Mouse (Mus musculus) hindbrain, embryonic 16.5 days (tissue): ENCODE measurements around the gene Cpne1. TPM values are rescaled to one million over a fixed set of nuclear protein-coding genes. Genes with fewer than 3 reads are reported as not detected.

ENCODE experiments used
- ATAC-seq: fragments of 200-750 bp; cut with Nextera tagmentation; 2 replicates; pipeline ENCODE4 v1.8.0; 2017; ENCODE audit warnings: moderate TSS enrichment, moderate library complexity
- H3K27ac ChIP-seq: fragments of 300-500 bp; sonication (generic); 2 replicates; pipeline ENCODE4 v1.5.1; 2014; ENCODE audit warnings: low read depth, mild to moderate bottlenecking, control low read depth, low read length, moderate library complexity
- H3K27me3 ChIP-seq: fragments of 300-500 bp; sonication (generic); replicated peaks from 2 replicates; pipeline ENCODE4 v1.6.1; 2014; ENCODE audit warnings: low read length; ENCODE audit not compliant: control insufficient read depth, insufficient read depth
- H3K36me3 ChIP-seq: fragments of 300-500 bp; sonication (generic); 2 replicates; pipeline ENCODE4 v1.6.1; 2014; ENCODE audit warnings: mild to moderate bottlenecking, low read length, moderate library complexity, mixed read lengths; ENCODE audit not compliant: control insufficient read depth, insufficient read depth
- H3K4me1 ChIP-seq: fragments of 300-500 bp; sonication (generic); 2 replicates; pipeline ENCODE4 v1.6.1; 2014; ENCODE audit warnings: low read depth, low read length; ENCODE audit not compliant: control insufficient read depth, insufficient read depth
- H3K4me2 ChIP-seq: fragments of 300-500 bp; sonication (generic); 2 replicates; pipeline ENCODE4 v1.6.1; 2014; ENCODE audit warnings: mild to moderate bottlenecking, low read length, control low read depth, moderate library complexity
- H3K4me3 ChIP-seq: fragments of 300-500 bp; sonication (generic); 2 replicates; pipeline ENCODE4 v1.5.1; 2014; ENCODE audit warnings: mild to moderate bottlenecking, low read length, control low read depth, moderate library complexity
- H3K9ac ChIP-seq: fragments of 300-500 bp; sonication (generic); 2 replicates; pipeline ENCODE4 v1.6.1; 2014; ENCODE audit warnings: low read depth, mild to moderate bottlenecking, control low read depth, low read length, moderate library complexity
- H3K9me3 ChIP-seq: fragments of 300-500 bp; sonication (generic); 2 replicates; pipeline ENCODE4 v1.6.1; 2014; ENCODE audit warnings: mild to moderate bottlenecking, low read length, moderate library complexity; ENCODE audit not compliant: control insufficient read depth
- WGBS: fragments of 180-500 bp; shearing (Covaris S2); extraction: QIAGEN DNeasy Blood & Tissue Kit; methylation state at CpG from one replicate; pipeline ENCODE4 v1.1.7; 2014; 5-methylcytosine and 5-hydroxymethylcytosine counted together
- polyA plus RNA-seq: library from polyadenylated mRNA; unstranded; fragments of >200 nt; fragmentation: Nextera tagmentation; extraction: Ambion mirVana; gene quantifications from 2 replicates; pipeline ENCODE4 v1.2.1, GENCODE M21; 2015

The Cpne1 gene
- polyA plus RNA-seq, 1 experiment from 2014 or later: 27.8 TPM

- Histone ChIP-seq H3K4me2 (no peak overlapping the region), H3K36me3 (no peaks in the 10 kb centered on the region), H3K27ac (no peak overlapping the region), H3K9ac (no peak overlapping the region), H3K4me3 (no peak overlapping the region), H3K27me3 (no peaks in the 10 kb centered on the region), H3K9me3 (no peaks in the 10 kb centered on the region), H3K4me1 (no peaks in the 10 kb centered on the region; the same call in 1 of the 2 replicates)
- 94% methylated on average over 7 of the region's 7 CpGs for WGBS
- no peak for ATAC-seq
Measured at GRCm38 (mm10) chr2:156087391-156088110, 24.2 kb downstream of the Cpne1 start.

GRCm38 (mm10) chr2:156084541-156084940 is 27.2 kb downstream of the Cpne1 start:
- WGBS: 91% methylated on average over 3 of the region's 3 CpGs
- Histone ChIP-seq H3K4me3 (no peak overlapping the region), H3K9me3 (no peaks in the 10 kb centered on the region), H3K4me2 (no peak overlapping the region), H3K4me1 (0 out of 2 replicates have a peak, but pooled peaks cover 3% of the 10 kb centered on the region), H3K27me3 (no peaks in the 10 kb centered on the region), H3K9ac (no peak overlapping the region), H3K27ac (no peak overlapping the region), H3K36me3 (no peaks in the 10 kb centered on the region)
- no peak for ATAC-seq

GRCm38 (mm10) chr2:156080391-156080790 is 31.4 kb downstream of the Cpne1 start:
- Histone ChIP-seq H3K36me3 (peaks cover 27% of the 10 kb centered on the region), H3K27ac (no peak overlapping the region)
- 78% methylated on average over 7 of the region's 7 CpGs for WGBS

GRCm38 (mm10) chr2:156079674-156080073 is 32.1 kb downstream of the Cpne1 start:
- Histone ChIP-seq H3K27ac (no peak overlapping the region), H3K36me3 (peaks cover 29% of the 10 kb centered on the region), H3K9ac (no peak overlapping the region), H3K27me3 (no peaks in the 10 kb centered on the region), H3K9me3 (no peaks in the 10 kb centered on the region), H3K4me3 (no peak overlapping the region), H3K4me1 (0 out of 2 replicates have a peak, but pooled peaks cover 3% of the 10 kb centered on the region), H3K4me2 (no peak overlapping the region)
- 41% methylated on average over 4 of the region's 4 CpGs for WGBS
- no peak for ATAC-seq

More at GRCm38 (mm10) chr2:156080391-156080790, 31.4 kb downstream of the Cpne1 start:
- Histone ChIP-seq H3K9ac (no peak overlapping the region), H3K27me3 (no peaks in the 10 kb centered on the region), H3K9me3 (no peaks in the 10 kb centered on the region), H3K4me2 (no peak overlapping the region), H3K4me3 (no peak overlapping the region), H3K4me1 (0 out of 2 replicates have a peak, but pooled peaks cover 3% of the 10 kb centered on the region)
- no peak for ATAC-seq

GRCm38 (mm10) chr2:156079183-156079560 is 32.6 kb downstream of the Cpne1 start:
- 0 out of 2 replicates have a peak, but pooled peaks cover 3% of the 10 kb centered on the region for H3K4me1 ChIP-seq
- H3K9ac ChIP-seq: no peak overlapping the region
- H3K36me3 ChIP-seq: peaks cover 32% of the 10 kb centered on the region
- 89% methylated on average over 8 of the region's 8 CpGs for WGBS
- H3K9me3 ChIP-seq: no peaks in the 10 kb centered on the region
- H3K27ac ChIP-seq: no peak overlapping the region
- H3K27me3 ChIP-seq: no peaks in the 10 kb centered on the region
- no peak overlapping the region for H3K4me3 ChIP-seq
- no peak for ATAC-seq
- no peak overlapping the region for H3K4me2 ChIP-seq

- 94% methylated on average over 15 of the region's 16 CpGs for WGBS
- Histone ChIP-seq H3K4me2 (no peak overlapping the region), H3K9me3 (no peaks in the 10 kb centered on the region), H3K4me1 (0 out of 2 replicates have a peak, but pooled peaks cover 3% of the 10 kb centered on the region), H3K27ac (no peak overlapping the region), H3K27me3 (no peaks in the 10 kb centered on the region), H3K4me3 (no peak overlapping the region), H3K36me3 (peaks cover 38% of the 10 kb centered on the region), H3K9ac (no peak overlapping the region)
- ATAC-seq: no peak
Measured at GRCm38 (mm10) chr2:156078421-156079182, 33.2 kb downstream of the Cpne1 start.

- Histone ChIP-seq H3K27me3 (no peaks in the 10 kb centered on the region), H3K4me1 (0 out of 2 replicates have a peak, but pooled peaks cover 3% of the 10 kb centered on the region), H3K9me3 (no peaks in the 10 kb centered on the region), H3K4me3 (no peak overlapping the region), H3K27ac (no peak overlapping the region), H3K36me3 (peaks cover 46% of the 10 kb centered on the region), H3K4me2 (no peak overlapping the region), H3K9ac (no peak overlapping the region)
- ATAC-seq: no peak
- WGBS: 93% methylated on average over 7 of the region's 7 CpGs
Measured at GRCm38 (mm10) chr2:156077461-156077860, 34.3 kb downstream of the Cpne1 start.

- H3K9ac ChIP-seq: no peak overlapping the region
- no peak overlapping the region for H3K27ac ChIP-seq
- no peaks in the 10 kb centered on the region for H3K9me3 ChIP-seq
- H3K4me2 ChIP-seq: no peak overlapping the region
- no peaks in the 10 kb centered on the region for H3K4me1 ChIP-seq
- H3K36me3 ChIP-seq: peaks cover 69% of the 10 kb centered on the region
- 95% methylated on average over 15 of the region's 15 CpGs for WGBS
- H3K27me3 ChIP-seq: no peaks in the 10 kb centered on the region
- ATAC-seq: no peak
- no peak overlapping the region for H3K4me3 ChIP-seq
Measured at GRCm38 (mm10) chr2:156073725-156074124, 38.0 kb downstream of the Cpne1 start.

- 95% methylated on average over 10 of the region's 10 CpGs for WGBS
- Histone ChIP-seq H3K9me3 (no peaks in the 10 kb centered on the region), H3K4me3 (no peak overlapping the region), H3K9ac (no peak overlapping the region), H3K27me3 (no peaks in the 10 kb centered on the region), H3K4me1 (peaks cover 6% of the 10 kb centered on the region), H3K27ac (no peak overlapping the region), H3K4me2 (no peak overlapping the region), H3K36me3 (peaks cover 58% of the 10 kb centered on the region)
- no peak for ATAC-seq
Measured at GRCm38 (mm10) chr2:156071236-156071635, 40.5 kb downstream of the Cpne1 start.
